Mouse (Mus musculus): ENCODE measurements around the gene Zranb2. TPM values are rescaled to one million over a fixed set of nuclear protein-coding genes. Genes with fewer than 3 reads are reported as not detected.

The Zranb2 gene
- polyA plus RNA-seq, 1 experiment from 2014 or later: 88.5 TPM

- Histone ChIP-seq H3K36me3 (no peaks in the 10 kb centered on the region), H3K9ac (no peak overlapping the region), H3K4me3 (no peak overlapping the region), H3K4me2 (no peak overlapping the region), H3K9me3 (replicated peaks) (no peaks in the 10 kb centered on the region), H3K27ac (ENCODE audit: poor library complexity, severe bottlenecking) (no peak overlapping the region), H3K4me1 (replicated peaks) (peaks cover 9% of the 10 kb centered on the region), H3K27me3 (replicated peaks) (no peaks in the 10 kb centered on the region)
- WGBS: 33% methylated on average over 4 of the region's 4 CpGs
- no peak for ATAC-seq (ENCODE audit: insufficient number of reproducible peaks, low FRiP score)
Measured at GRCm38 (mm10) chr3:157580299-157580698, 46.3 kb downstream of the Zranb2 start.

- Histone ChIP-seq H3K4me3 (no peak overlapping the region), H3K9me3 (replicated peaks) (no peaks in the 10 kb centered on the region), H3K27ac (ENCODE audit: poor library complexity, severe bottlenecking) (no peak overlapping the region), H3K27me3 (replicated peaks) (no peaks in the 10 kb centered on the region), H3K4me1 (replicated peaks) (peaks cover 9% of the 10 kb centered on the region), H3K4me2 (no peak overlapping the region), H3K9ac (no peak overlapping the region), H3K36me3 (no peaks in the 10 kb centered on the region)
- 20% methylated on average over 2 of the region's 2 CpGs for WGBS
- no peak for ATAC-seq (ENCODE audit: insufficient number of reproducible peaks, low FRiP score)
Measured at GRCm38 (mm10) chr3:157581755-157582154, 47.8 kb downstream of the Zranb2 start.

- Histone ChIP-seq H3K4me3 (no peak overlapping the region), H3K4me2 (no peak overlapping the region), H3K4me1 (replicated peaks) (peaks cover 9% of the 10 kb centered on the region), H3K9me3 (replicated peaks) (no peaks in the 10 kb centered on the region), H3K27me3 (replicated peaks) (no peaks in the 10 kb centered on the region), H3K36me3 (no peaks in the 10 kb centered on the region), H3K9ac (no peak overlapping the region), H3K27ac (ENCODE audit: poor library complexity, severe bottlenecking) (no peak overlapping the region)
- WGBS: 59% methylated on average over 5 of the region's 5 CpGs
- no peak for ATAC-seq (ENCODE audit: insufficient number of reproducible peaks, low FRiP score)
Measured at GRCm38 (mm10) chr3:157582626-157583405, 48.9 kb downstream of the Zranb2 start.

GRCm38 (mm10) chr3:157597837-157598379 lies 63.9 kb downstream of the Zranb2 start:
- H3K4me3 ChIP-seq: no peak overlapping the region
- no peaks in the 10 kb centered on the region for H3K4me1 ChIP-seq (replicated peaks)
- H3K9ac ChIP-seq: no peak overlapping the region
- no peak for ATAC-seq (ENCODE audit: insufficient number of reproducible peaks, low FRiP score)
- no peaks in the 10 kb centered on the region for H3K9me3 ChIP-seq (replicated peaks)
- WGBS: 73% methylated on average over 7 of the region's 7 CpGs
- H3K36me3 ChIP-seq: no peaks in the 10 kb centered on the region
- no peak overlapping the region for H3K4me2 ChIP-seq
- no peak overlapping the region for H3K27ac ChIP-seq (ENCODE audit: poor library complexity, severe bottlenecking)
- H3K27me3 ChIP-seq (replicated peaks): no peaks in the 10 kb centered on the region

MicroRNAs within 50 kb of the gene (microRNA counts, 519-probe panel; counts per million panel counts)
- not detected for microRNA mmu-miR-186

Small RNAs within 50 kb of the gene (microRNA-seq; reads per million reads assigned to microRNA genes)
- 339 reads per million, percentile 68 among the genes with 10 or more reads in this experiment for gene Mir186

Other genes starting within 250 kb of the Zranb2 start
- 1.8 and 2.0 TPM in 2 replicates for gene Ptger3, start 32.7 kb downstream of the Zranb2 start, polyA plus RNA-seq (2016; fragmentation: Nextera tagmentation; extraction: Ambion mirVana)